Mouse (Mus musculus) neural tube, embryonic 11.5 days (tissue): ENCODE measurements around the gene Dpm3. TPM values are rescaled to one million over a fixed set of nuclear protein-coding genes. Genes with fewer than 3 reads are reported as not detected.

ENCODE experiments used
- ATAC-seq: fragments of 200-750 bp; cut with Nextera tagmentation; 2 replicates; pipeline ENCODE4 v1.8.0; 2017; ENCODE audit warnings: moderate number of reproducible peaks, mild to moderate bottlenecking, moderate TSS enrichment, moderate library complexity; ENCODE audit not compliant: insufficient read depth, low FRiP score, low TSS enrichment
- DNase-seq: peaks from one replicate; pipeline ENCODE4 v3.0.0-alpha.2; 2015; ENCODE audit warnings: low spot score
- H3K27ac ChIP-seq: fragments of 300-500 bp; sonication (generic); 2 replicates; pipeline ENCODE4 v1.5.1; 2014; ENCODE audit warnings: low read depth, mild to moderate bottlenecking, low read length
- H3K27me3 ChIP-seq: fragments of 300-500 bp; sonication (generic); 2 replicates; pipeline ENCODE4 v1.6.1; 2014; ENCODE audit warnings: mild to moderate bottlenecking, low read length, mixed read lengths; ENCODE audit not compliant: control insufficient read depth, insufficient read depth
- H3K36me3 ChIP-seq: fragments of 300-500 bp; sonication (generic); 2 replicates; pipeline ENCODE4 v1.6.1; 2014; ENCODE audit warnings: mild to moderate bottlenecking, low read length, moderate library complexity, mixed read lengths; ENCODE audit not compliant: control insufficient read depth, insufficient read depth
- H3K4me1 ChIP-seq: fragments of 300-500 bp; sonication (generic); 2 replicates; pipeline ENCODE4 v1.6.1; 2014; ENCODE audit warnings: low read length, mixed read lengths; ENCODE audit not compliant: control insufficient read depth, insufficient read depth
- H3K4me2 ChIP-seq: fragments of 300-500 bp; sonication (generic); 2 replicates; pipeline ENCODE4 v1.6.1; 2014; ENCODE audit warnings: low read depth, mild to moderate bottlenecking, moderate library complexity
- H3K4me3 ChIP-seq: fragments of 300-500 bp; sonication (generic); 2 replicates; pipeline ENCODE4 v1.5.1; 2014; ENCODE audit warnings: low read depth, low read length
- H3K9ac ChIP-seq: fragments of 300-500 bp; sonication (generic); 2 replicates; pipeline ENCODE4 v1.6.1; 2014; ENCODE audit warnings: mild to moderate bottlenecking, low read length
- H3K9me3 ChIP-seq: fragments of 300-500 bp; sonication (generic); 2 replicates; pipeline ENCODE4 v1.6.1; 2016; ENCODE audit warnings: low read length; ENCODE audit not compliant: control insufficient read depth
- WGBS: fragments of 180-500 bp; shearing (Covaris S2); extraction: QIAGEN DNeasy Blood & Tissue Kit; methylation state at CpG from one replicate; pipeline ENCODE4 v1.1.7; 2014; 5-methylcytosine and 5-hydroxymethylcytosine counted together
- polyA plus RNA-seq: library from polyadenylated mRNA; unstranded; fragments of >200 nt; fragmentation: Nextera tagmentation; extraction: Ambion mirVana; gene quantifications from 2 replicates; pipeline ENCODE4 v1.2.1, GENCODE M21; 2014

Dpm3 gene
- polyA plus RNA-seq, 1 experiment from 2014 or later: 86.1 TPM

DNA sequence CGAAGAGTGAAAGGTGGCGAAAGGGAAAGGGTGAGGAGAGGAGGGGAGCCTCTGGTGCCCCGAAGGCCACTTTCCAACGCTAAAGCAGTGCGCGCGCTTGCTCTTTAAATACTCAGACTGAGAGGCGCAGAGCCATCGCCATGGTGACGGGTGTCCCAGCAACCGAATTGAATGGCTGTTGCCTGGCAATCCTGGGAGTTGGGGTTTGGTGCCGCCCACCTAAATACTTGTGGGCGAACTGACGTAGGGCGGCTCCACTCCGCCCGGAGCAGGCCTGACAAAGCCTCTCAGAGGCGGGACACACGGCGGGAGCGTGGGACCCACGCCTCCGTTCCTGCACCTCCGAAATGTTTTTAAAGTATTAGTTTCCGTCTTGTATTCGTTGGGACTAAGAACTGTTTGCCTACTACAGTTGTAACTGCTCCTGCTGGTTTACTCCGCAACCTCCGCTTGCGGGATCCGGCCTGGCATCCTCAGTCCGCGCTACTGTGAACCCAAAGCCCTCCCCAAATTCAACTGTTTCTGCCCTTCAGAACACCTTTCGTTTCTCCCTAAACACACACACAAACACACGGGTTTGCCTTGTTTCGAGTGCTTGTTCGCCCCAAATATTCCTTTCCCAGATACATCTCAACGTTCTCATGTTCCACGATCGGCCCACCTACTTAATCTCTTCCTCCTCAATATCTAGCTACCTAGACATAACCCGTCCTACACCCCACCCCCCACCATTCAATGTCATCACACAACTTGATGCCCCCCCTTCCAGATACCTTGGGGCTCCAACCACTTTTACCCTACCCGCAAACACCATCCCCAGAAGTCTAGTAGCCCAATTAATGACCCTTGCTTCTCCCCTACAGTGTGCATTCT, 31.6 kb upstream of the Dpm3 start:
- DNase-seq: peak; percentile 96
- peak overlapping the region; percentile 64 for H3K4me3 ChIP-seq
- H3K4me1 ChIP-seq: peaks cover 23% of the 10 kb centered on the region
- peak; percentile 72 for ATAC-seq
- peak overlapping the region; percentile 80 for H3K4me2 ChIP-seq
- 2% methylated on average over 41 of the region's 41 CpGs for WGBS
- H3K36me3 ChIP-seq: peaks cover 7% of the 10 kb centered on the region
- H3K9me3 ChIP-seq: no peaks in the 10 kb centered on the region
- peak overlapping the region; percentile 75 for H3K9ac ChIP-seq
- H3K27me3 ChIP-seq: no peaks in the 10 kb centered on the region
- H3K27ac ChIP-seq: peak overlapping the region; percentile 79

GRCm38 (mm10) chr3:89228180-89228549, 31.0 kb upstream of the Dpm3 start:
- Histone ChIP-seq H3K9ac (peak overlapping the region; percentile 19; the same call in 1 of the 2 replicates), H3K27me3 (no peaks in the 10 kb centered on the region), H3K36me3 (peaks cover 3% of the 10 kb centered on the region; the same call in 1 of the 2 replicates), H3K4me3 (peak overlapping the region; percentile 64), H3K27ac (peak overlapping the region; percentile 65), H3K4me1 (peaks cover 19% of the 10 kb centered on the region), H3K4me2 (peak overlapping the region; percentile 80), H3K9me3 (no peaks in the 10 kb centered on the region)
- WGBS: under 1% methylated on average over 20 of the region's 20 CpGs
- DNase-seq: peak; percentile 91
- 0 out of 2 replicates have a peak, but pooled peaks have one; percentile 5 for ATAC-seq

GRCm38 (mm10) chr3:89228836-89229235, 30.3 kb upstream of the Dpm3 start, which contains the start of gene Muc1:
Gene Muc1 (plus strand): TSS chr3:89229057.
- Histone ChIP-seq H3K4me1 (peaks cover 18% of the 10 kb centered on the region), H3K9me3 (no peaks in the 10 kb centered on the region), H3K36me3 (no peaks in the 10 kb centered on the region; the same call in 1 of the 2 replicates), H3K9ac (peak within 1 kb of the TSS; percentile 44), H3K27ac (peak within 1 kb of the TSS; percentile 65), H3K27me3 (no peaks in the 10 kb centered on the region), H3K4me2 (peak within 1 kb of the TSS; percentile 80), H3K4me3 (peak within 1 kb of the TSS; percentile 64)
- WGBS: 33% methylated on average over 10 of the region's 10 CpGs
- ATAC-seq (no peak), DNase-seq (no peak)

GRCm38 (mm10) chr3:89229276-89229675, 29.9 kb upstream of the Dpm3 start:
- Histone ChIP-seq H3K9me3 (no peaks in the 10 kb centered on the region), H3K36me3 (no peaks in the 10 kb centered on the region; the same call in 1 of the 2 replicates), H3K27ac (no peak overlapping the region), H3K4me2 (no peak overlapping the region), H3K27me3 (no peaks in the 10 kb centered on the region), H3K4me3 (no peak overlapping the region), H3K4me1 (peaks cover 14% of the 10 kb centered on the region), H3K9ac (no peak overlapping the region)
- no peak for ATAC-seq
- 65% methylated on average over 4 of the region's 4 CpGs for WGBS
- DNase-seq: no peak

DNA sequence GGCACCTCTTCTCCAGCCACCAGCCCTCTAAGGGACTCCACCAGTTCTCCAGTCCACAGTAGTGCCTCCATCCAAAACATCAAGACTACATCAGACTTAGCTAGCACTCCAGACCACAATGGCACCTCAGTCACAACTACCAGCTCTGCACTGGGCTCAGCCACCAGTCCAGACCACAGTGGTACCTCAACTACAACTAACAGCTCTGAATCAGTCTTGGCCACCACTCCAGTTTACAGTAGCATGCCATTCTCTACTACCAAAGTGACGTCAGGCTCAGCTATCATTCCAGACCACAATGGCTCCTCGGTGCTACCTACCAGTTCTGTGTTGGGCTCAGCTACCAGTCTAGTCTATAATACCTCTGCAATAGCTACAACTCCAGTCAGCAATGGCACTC, 28.6 kb upstream of the Dpm3 start:
- ATAC-seq (no peak), DNase-seq (no peak)
- 89% methylated on average over 2 of the region's 2 CpGs for WGBS
- no peaks in the 10 kb centered on the region for H3K9me3 ChIP-seq
- H3K4me1 ChIP-seq: peaks cover 6% of the 10 kb centered on the region; the same call in 1 of the 2 replicates
- no peak overlapping the region for H3K4me3 ChIP-seq
- no peak overlapping the region for H3K27ac ChIP-seq
- H3K9ac ChIP-seq: no peak overlapping the region
- no peaks in the 10 kb centered on the region for H3K27me3 ChIP-seq
- H3K36me3 ChIP-seq: no peaks in the 10 kb centered on the region
- H3K4me2 ChIP-seq: no peak overlapping the region

GRCm38 (mm10) chr3:89231345-89231744, 27.8 kb upstream of the Dpm3 start:
- 72% methylated on average over 7 of the region's 7 CpGs for WGBS

DNA sequence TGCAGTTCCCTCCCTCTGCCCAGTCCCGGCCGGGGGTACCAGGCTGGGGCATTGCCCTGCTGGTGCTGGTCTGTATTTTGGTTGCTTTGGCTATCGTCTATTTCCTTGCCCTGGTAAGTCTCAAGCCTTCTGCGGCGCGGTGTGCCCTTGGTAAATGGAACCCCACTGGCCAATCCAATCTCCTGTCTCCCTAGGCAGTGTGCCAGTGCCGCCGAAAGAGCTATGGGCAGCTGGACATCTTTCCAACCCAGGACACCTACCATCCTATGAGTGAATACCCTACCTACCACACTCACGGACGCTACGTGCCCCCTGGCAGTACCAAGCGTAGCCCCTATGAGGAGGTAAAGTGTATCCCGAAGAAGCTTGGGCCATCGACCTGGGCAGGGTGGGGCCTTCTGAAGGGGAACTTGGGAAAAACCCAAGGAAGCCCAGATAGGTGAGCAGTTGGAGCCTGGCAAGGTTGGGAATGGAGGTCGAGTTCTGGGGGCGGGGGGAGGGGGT, 27.3 kb upstream of the Dpm3 start:
- H3K4me1 ChIP-seq: peaks cover 5% of the 10 kb centered on the region; the same call in 1 of the 2 replicates
- ATAC-seq (no peak), DNase-seq (no peak)
- H3K27ac ChIP-seq: no peak overlapping the region
- no peaks in the 10 kb centered on the region for H3K27me3 ChIP-seq
- no peak overlapping the region for H3K9ac ChIP-seq
- no peak overlapping the region for H3K4me3 ChIP-seq
- no peak overlapping the region for H3K4me2 ChIP-seq
- 77% methylated on average over 16 of the region's 16 CpGs for WGBS
- H3K36me3 ChIP-seq: no peaks in the 10 kb centered on the region; the same call in 1 of the 2 replicates
- no peaks in the 10 kb centered on the region for H3K9me3 ChIP-seq

More at GRCm38 (mm10) chr3:89231345-89231744, 27.8 kb upstream of the Dpm3 start:
- DNase-seq (no peak), ATAC-seq (no peak)
- no peak overlapping the region for H3K27ac ChIP-seq
- no peaks in the 10 kb centered on the region for H3K9me3 ChIP-seq
- peaks cover 5% of the 10 kb centered on the region; the same call in 1 of the 2 replicates for H3K4me1 ChIP-seq
- no peaks in the 10 kb centered on the region; the same call in 1 of the 2 replicates for H3K36me3 ChIP-seq
- no peak overlapping the region for H3K4me2 ChIP-seq
- no peak overlapping the region for H3K9ac ChIP-seq
- H3K4me3 ChIP-seq: no peak overlapping the region
- H3K27me3 ChIP-seq: no peaks in the 10 kb centered on the region

GRCm38 (mm10) chr3:89232614-89233013, 26.5 kb upstream of the Dpm3 start:
- H3K4me3 ChIP-seq: no peak overlapping the region
- no peak overlapping the region for H3K4me2 ChIP-seq
- peaks cover 5% of the 10 kb centered on the region; the same call in 1 of the 2 replicates for H3K4me1 ChIP-seq
- no peaks in the 10 kb centered on the region for H3K27me3 ChIP-seq
- no peaks in the 10 kb centered on the region; the same call in 1 of the 2 replicates for H3K36me3 ChIP-seq
- no peak for DNase-seq
- no peak for ATAC-seq
- 72% methylated on average over 6 of the region's 6 CpGs for WGBS
- H3K9ac ChIP-seq: no peak overlapping the region
- no peaks in the 10 kb centered on the region for H3K9me3 ChIP-seq
- H3K27ac ChIP-seq: no peak overlapping the region
